ENCODE assay signal across 11 mouse cellular contexts in genomic region chr17:29951100-29951499, GRCm38 (mm10). TPM values are rescaled to one million over a fixed set of nuclear protein-coding genes. Genes with fewer than 3 reads are reported as not detected.
DNase-seq lines count a peak whose midpoint lies in the region; ATAC-seq and TF ChIP-seq lines count a peak whose summit lies in the region.
"Had no signal": no experiment of that assay in that cellular context is flagged by ENCODE, and none has a peak within 500 bp of the region (broad histone marks: within the 10 kb centered on the region; RNA-seq: fewer than 3 reads in every experiment).

No protein-coding gene starts in this region.

- WGBS in heart, postnatal 0 days: 53% methylated on average over 6 of the region's 6 CpGs
- 16% methylated on average over 6 of the region's 6 CpGs for WGBS in intestine, postnatal 0 days

- no peak for TF ChIP-seq CTCF in heart, postnatal 0 days (IDR thresholded peaks at IDR 0.05; ENCODE audit: low read depth)
- TF ChIP-seq CTCF in intestine, postnatal 0 days (IDR thresholded peaks at IDR 0.05; ENCODE audit: low read depth): no peak

- no peak overlapping the region for H3K4me3 ChIP-seq in heart, postnatal 0 days (ENCODE audit: low read depth, low read length)
- no peak overlapping the region for H3K4me3 ChIP-seq in intestine, postnatal 0 days (ENCODE audit: low read depth, low read length)
- H3K4me3 ChIP-seq: heart, embryonic 10.5 days had no signal

- no peaks in the 10 kb centered on the region for H3K9me3 ChIP-seq in heart, postnatal 0 days (replicated peaks; ENCODE audit: control insufficient read depth, low read length)
- H3K9me3 ChIP-seq in intestine, postnatal 0 days (ENCODE audit: control insufficient read depth): no peaks in the 10 kb centered on the region
- H3K9me3 ChIP-seq: heart, embryonic 10.5 days had no signal

- H3K9ac ChIP-seq in heart, postnatal 0 days (replicated peaks; ENCODE audit: low read depth, low read length): no peak overlapping the region
- no peak overlapping the region for H3K9ac ChIP-seq in intestine, postnatal 0 days (ENCODE audit: low read depth, low read length)

- no peaks in the 10 kb centered on the region for H3K27me3 ChIP-seq in heart, postnatal 0 days (ENCODE audit: control insufficient read depth, insufficient read depth, low read length)
- no peaks in the 10 kb centered on the region for H3K27me3 ChIP-seq in intestine, postnatal 0 days (replicated peaks; ENCODE audit: control insufficient read depth, insufficient read depth, low read length)

- no peak overlapping the region for H3K4me2 ChIP-seq in heart, postnatal 0 days (ENCODE audit: low read depth, low read length)
- 0 out of 2 replicates have a peak overlapping the region, but pooled peaks have one; percentile 6 for H3K4me2 ChIP-seq in intestine, postnatal 0 days (replicated peaks; ENCODE audit: low read depth)

- H3K27ac ChIP-seq in heart, postnatal 0 days (ENCODE audit: low read depth): no peak overlapping the region
- H3K27ac ChIP-seq in intestine, postnatal 0 days (ENCODE audit: low read depth, low read length): no peak overlapping the region
- H3K27ac ChIP-seq: heart, embryonic 10.5 days; hindbrain, postnatal 0 days had no signal

- H3K36me3 ChIP-seq in heart, postnatal 0 days (replicated peaks; ENCODE audit: control insufficient read depth, insufficient read depth, low read length): no peaks in the 10 kb centered on the region
- H3K36me3 ChIP-seq in intestine, postnatal 0 days (ENCODE audit: control insufficient read depth, insufficient read depth): no peaks in the 10 kb centered on the region
- H3K36me3 ChIP-seq: heart, embryonic 10.5 days had no signal

- DNase-seq in heart, postnatal 0 days (ENCODE audit: low spot score): no peak
- DNase-seq in heart, adult 11 months: no peak
- peak; percentile 59 for DNase-seq in urinary bladder, postnatal 14 days (ENCODE audit: low spot score)
- no peak for DNase-seq in urinary bladder, postnatal 10 days (ENCODE audit: low spot score)
- DNase-seq in thymus, postnatal 36 days: peak; percentile 59 to 69
- DNase-seq in cerebellum, postnatal 25 days: no peak
- no peak for DNase-seq in layer of hippocampus, postnatal 14 days (ENCODE audit: low spot score in 2 of 2)
- DNase-seq: liver had no signal

- no peaks in the 10 kb centered on the region for H3K4me1 ChIP-seq in heart, postnatal 0 days (ENCODE audit: control insufficient read depth, insufficient read depth)
- no peaks in the 10 kb centered on the region for H3K4me1 ChIP-seq in intestine, postnatal 0 days (replicated peaks; ENCODE audit: control insufficient read depth, insufficient read depth, low read length)

- ATAC-seq in heart, postnatal 0 days (ENCODE audit: insufficient read depth, low read depth): 0 out of 2 replicates have a peak, but pooled peaks have one; percentile 36
- peak; percentile 76 for ATAC-seq in intestine, postnatal 0 days
- ATAC-seq: hindbrain, postnatal 0 days had no signal

- TF ChIP-seq EP300 in heart, postnatal 0 days (IDR thresholded peaks at IDR 0.05; ENCODE audit: low read depth): no peak

RNA-seq across cellular contexts. Expression of gene Mdga1, which starts 18.8 kb away (rescaled TPM):
- total RNA-seq in heart, postnatal 0 days (2014; rRNA removed; ENCODE audit: low replicate concordance): 9.5 and 11.6 TPM in 2 replicates
- polyA plus RNA-seq in heart, postnatal 0 days (2015; fragmentation: Nextera tagmentation; extraction: Ambion mirVana): 4.9 and 5.2 TPM in 2 replicates
- 0.63 and 0.73 TPM in 2 replicates for polyA plus RNA-seq in intestine, postnatal 0 days (2015; fragmentation: Nextera tagmentation; extraction: Ambion mirVana)
- 10 to 100 TPM; 61.1 to 68.7 TPM for total RNA-seq in layer of hippocampus, postnatal 14 days (2021)

RNA-seq across cellular contexts. Expression of gene Zfand3, which starts 53.4 kb away (rescaled TPM):
- total RNA-seq in heart, postnatal 0 days (2014; rRNA removed; ENCODE audit: low replicate concordance): 77.7 and 131 TPM in 2 replicates
- polyA plus RNA-seq in heart, postnatal 0 days (2015; fragmentation: Nextera tagmentation; extraction: Ambion mirVana): 49.0 and 53.2 TPM in 2 replicates
- 38.0 and 40.5 TPM in 2 replicates for polyA plus RNA-seq in intestine, postnatal 0 days (2015; fragmentation: Nextera tagmentation; extraction: Ambion mirVana)
- 100 to 1,000 TPM; 117 to 122 TPM for total RNA-seq in layer of hippocampus, postnatal 14 days (2021)

Comparison
In these comparisons a context has a peak if more than half of its experiments do, and no peak if none do; other contexts are left out.
1. DNase-seq: peak in urinary bladder, postnatal 14 days (single experiment) and thymus, postnatal 36 days (2 of 2); none in heart, postnatal 0 days (single experiment), heart, adult 11 months (single experiment), urinary bladder, postnatal 10 days (single experiment), cerebellum, postnatal 25 days (0 of 2) and layer of hippocampus, postnatal 14 days (0 of 2).